Mouse (Mus musculus): ENCODE results near the gene Hnrnpl.

Gene Hnrnpl

DNA sequence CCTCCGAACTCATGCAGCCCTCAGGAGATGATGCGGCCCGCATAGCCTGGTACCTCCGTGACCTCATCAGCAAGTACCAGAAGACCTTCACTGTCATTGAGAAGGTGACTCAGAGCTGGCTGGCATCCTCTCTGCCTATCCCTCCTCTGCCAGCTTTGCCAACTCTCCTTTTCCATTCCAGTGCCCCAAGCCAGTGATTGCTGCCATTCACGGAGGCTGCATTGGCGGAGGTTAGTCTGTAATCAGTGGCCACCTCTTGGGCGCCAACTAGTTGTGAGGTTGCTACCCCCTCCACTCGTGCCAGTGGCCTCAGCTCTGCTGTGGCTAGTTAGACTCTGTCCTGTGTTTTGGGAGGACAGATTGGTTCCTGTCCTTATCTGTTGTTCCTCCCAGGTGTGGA is 21.5 kb downstream of the Hnrnpl start:
- DNase-seq (ENCODE audit: low spot score), result no peak

DNA sequence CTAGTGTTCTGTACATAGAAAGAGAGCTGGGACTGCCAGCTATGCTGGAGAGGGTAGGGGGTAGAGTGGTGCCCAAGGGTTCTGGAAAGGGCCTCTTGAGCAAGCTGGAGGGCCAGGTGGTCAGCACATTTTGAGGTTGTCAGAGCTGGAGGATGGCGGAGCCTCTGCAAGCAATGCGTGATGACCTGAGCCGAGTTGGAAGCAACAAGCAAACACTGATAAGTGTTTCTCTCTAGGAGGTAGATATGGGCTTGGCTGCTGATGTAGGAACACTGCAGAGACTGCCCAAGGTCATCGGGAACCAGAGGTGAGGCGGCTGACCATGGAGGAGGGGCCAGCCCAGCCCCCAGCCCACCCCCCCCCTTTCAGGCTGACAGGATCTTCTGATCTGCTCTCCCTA is 22.6 kb downstream of the Hnrnpl start:
- no peak for DNase-seq (ENCODE audit: low spot score)

GRCm38 (mm10) chr7:28831411-28832125 is 23.2 kb downstream of the Hnrnpl start:
- DNase-seq (ENCODE audit: low spot score), result no peak

GRCm38 (mm10) chr7:28832137-28832536 is 23.8 kb downstream of the Hnrnpl start:
- DNase-seq (ENCODE audit: low spot score), result no peak

- DNase-seq (ENCODE audit: low spot score), result no peak
Observed at GRCm38 (mm10) chr7:28833723-28834347, 25.5 kb downstream of the Hnrnpl start, which contains the start of gene Lgals4. Gene Lgals4 (plus strand): TSS chr7:28833854.

DNA sequence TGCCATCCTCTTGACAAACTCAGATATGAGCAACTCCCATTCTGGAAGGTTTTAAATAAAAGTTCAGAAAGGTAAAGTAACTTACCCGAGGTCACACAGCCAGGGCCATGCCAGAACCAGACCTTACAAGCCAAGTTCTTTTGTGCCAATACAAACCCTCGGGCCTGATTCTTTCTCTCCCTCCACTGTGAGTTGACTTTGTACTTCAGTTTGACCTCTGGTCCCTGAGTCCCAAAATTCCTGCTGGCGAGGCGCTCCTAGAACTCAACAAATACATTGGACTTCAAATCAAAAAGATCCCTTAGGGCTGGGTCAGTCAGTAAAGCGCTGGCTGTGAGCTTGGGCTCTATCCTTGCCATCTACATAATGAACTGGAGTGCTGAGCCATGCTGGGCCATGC is 28.6 kb downstream of the Hnrnpl start:
- DNase-seq (ENCODE audit: low spot score), result no peak

- DNase-seq (ENCODE audit: low spot score), result no peak
Observed at GRCm38 (mm10) chr7:28838331-28838730, 30.0 kb downstream of the Hnrnpl start.

- DNase-seq (ENCODE audit: low spot score), result no peak
Observed at GRCm38 (mm10) chr7:28847273-28847672, 38.9 kb downstream of the Hnrnpl start.

DNA sequence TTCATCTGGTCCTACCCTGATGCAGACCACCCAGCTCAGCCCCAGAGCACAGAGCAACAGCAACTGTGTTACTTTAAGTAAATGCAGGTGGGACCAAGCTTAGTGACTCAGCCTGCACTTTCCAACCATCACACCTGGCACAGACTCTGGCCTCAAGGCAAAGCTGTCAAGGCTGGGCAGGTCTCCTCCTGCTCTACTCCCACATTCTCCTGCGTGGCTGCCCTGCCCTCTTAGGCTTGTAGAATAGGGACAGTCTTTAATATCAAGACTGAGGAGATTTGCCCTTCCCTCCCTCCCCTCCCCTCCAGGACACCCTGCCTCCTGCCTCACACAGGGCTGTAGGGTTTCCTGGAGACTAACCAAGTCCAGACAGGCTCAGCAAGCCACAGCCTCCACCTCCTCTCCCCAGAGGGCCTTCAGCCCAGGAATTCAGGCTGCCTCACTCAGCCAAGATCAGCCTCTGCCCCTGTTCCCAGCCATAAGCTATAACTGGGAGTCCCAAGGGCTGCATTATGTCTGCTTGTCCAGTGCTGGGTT is 41.4 kb downstream of the Hnrnpl start:
- no peak for DNase-seq (ENCODE audit: low spot score)

DNA sequence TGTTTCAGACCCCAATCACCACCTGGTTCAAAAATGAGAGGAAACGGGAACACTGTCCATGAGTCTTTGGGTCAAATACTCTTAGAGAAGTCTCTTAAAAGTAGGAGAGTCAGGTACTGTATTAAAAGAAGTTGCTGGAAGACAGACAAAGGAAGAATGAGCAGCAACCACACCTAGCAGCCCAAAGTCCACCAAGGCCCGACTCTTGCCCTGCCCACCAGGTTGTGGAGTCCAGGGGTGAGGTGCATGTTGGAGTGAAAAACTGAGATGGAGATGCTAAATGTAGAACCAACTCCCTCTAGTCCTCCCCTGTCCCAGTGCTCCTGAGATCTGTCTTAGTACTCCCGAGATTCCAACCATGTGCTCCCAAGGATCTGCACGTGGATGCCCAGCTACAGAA is 42.3 kb downstream of the Hnrnpl start:
- DNase-seq (ENCODE audit: low spot score), result no peak

- no peak for DNase-seq (ENCODE audit: low spot score)
Observed at GRCm38 (mm10) chr7:28859953-28860352, 51.6 kb downstream of the Hnrnpl start.

- no peak for DNase-seq (ENCODE audit: low spot score)
Observed at GRCm38 (mm10) chr7:28860898-28861297, 52.6 kb downstream of the Hnrnpl start.

GRCm38 (mm10) chr7:28862817-28863499 is 54.6 kb downstream of the Hnrnpl start:
- no peak for DNase-seq (ENCODE audit: low spot score)

GRCm38 (mm10) chr7:28863540-28863939 is 55.2 kb downstream of the Hnrnpl start, which contains the start of gene Lgals7:
Gene Lgals7 (plus strand): TSS chr7:28863853.
- DNase-seq (ENCODE audit: low spot score), result no peak

- DNase-seq (ENCODE audit: low spot score), result no peak
Observed at GRCm38 (mm10) chr7:28864288-28864750, 56.0 kb downstream of the Hnrnpl start.

DNA sequence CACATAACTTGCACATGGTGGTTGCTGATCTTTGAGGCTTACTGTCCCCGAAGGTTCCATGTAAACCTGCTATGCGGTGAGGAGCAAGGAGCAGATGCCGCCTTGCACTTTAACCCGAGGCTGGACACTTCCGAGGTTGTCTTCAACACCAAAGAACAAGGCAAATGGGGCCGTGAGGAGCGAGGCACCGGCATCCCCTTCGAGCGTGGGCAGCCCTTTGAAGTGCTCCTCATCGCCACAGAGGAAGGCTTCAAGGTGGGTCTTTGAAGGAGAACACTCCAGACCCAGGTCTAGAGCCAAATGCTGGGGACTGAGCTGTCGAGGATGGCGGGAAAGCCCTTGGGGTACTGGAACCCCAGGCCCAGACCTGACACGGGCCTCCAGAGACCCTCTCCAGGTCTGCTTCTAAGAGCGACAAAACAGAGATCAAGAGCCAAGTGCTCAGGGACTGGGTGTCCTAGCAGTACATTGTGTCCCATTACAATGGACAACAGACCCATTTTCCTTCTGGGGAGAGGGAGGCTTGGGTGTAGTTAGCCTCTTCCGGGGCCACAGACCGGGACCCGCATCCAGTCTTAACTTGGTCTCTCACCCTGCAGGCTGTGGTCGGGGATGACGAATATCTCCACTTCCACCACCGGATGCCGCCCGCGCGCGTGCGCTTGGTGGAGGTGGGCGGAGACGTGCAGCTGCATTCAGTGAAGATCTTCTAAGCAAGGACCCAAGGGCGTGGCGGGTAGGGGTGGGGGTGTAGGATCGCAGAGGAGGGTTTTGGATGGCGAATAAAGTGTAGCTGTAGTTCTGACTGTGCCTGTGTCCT is 57.4 kb downstream of the Hnrnpl start:
- DNase-seq (ENCODE audit: low spot score), result peak; percentile 81

DNA sequence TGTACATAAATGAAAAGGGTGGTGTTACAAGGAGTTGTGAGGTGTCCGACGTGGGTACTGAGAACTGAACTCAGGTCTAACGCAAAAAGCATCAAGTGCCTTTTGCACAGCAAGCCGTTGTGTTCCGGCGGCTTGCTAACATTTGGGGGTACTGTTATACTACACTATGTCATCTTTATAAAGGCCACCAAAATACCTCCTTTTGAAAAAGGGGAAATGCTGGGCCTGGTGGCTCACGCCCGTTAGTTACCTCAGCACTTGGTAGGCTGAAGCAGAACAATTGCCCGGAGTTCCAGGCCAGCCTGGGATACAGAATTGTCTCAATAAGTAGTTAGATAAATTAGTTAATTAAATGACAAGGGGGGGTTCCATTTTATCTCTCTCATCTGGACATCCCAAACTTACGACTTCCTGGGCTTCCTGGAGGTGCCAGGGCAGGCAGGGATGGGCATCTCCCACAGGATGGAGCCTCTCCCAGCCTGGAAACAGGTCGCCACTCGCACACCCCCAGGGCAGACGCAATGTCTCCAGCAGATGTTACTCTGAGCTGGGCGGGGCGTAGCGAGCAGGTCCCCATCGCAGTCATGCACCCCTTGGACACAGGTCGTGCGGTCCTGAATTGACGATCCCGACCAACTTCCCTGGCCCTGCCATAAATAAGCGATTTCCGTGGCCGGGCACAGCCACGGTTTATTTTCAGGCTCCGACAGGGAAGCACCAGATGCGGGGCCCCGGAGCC is 58.6 kb downstream of the Hnrnpl start:
- DNase-seq (ENCODE audit: low spot score), result no peak

DNA sequence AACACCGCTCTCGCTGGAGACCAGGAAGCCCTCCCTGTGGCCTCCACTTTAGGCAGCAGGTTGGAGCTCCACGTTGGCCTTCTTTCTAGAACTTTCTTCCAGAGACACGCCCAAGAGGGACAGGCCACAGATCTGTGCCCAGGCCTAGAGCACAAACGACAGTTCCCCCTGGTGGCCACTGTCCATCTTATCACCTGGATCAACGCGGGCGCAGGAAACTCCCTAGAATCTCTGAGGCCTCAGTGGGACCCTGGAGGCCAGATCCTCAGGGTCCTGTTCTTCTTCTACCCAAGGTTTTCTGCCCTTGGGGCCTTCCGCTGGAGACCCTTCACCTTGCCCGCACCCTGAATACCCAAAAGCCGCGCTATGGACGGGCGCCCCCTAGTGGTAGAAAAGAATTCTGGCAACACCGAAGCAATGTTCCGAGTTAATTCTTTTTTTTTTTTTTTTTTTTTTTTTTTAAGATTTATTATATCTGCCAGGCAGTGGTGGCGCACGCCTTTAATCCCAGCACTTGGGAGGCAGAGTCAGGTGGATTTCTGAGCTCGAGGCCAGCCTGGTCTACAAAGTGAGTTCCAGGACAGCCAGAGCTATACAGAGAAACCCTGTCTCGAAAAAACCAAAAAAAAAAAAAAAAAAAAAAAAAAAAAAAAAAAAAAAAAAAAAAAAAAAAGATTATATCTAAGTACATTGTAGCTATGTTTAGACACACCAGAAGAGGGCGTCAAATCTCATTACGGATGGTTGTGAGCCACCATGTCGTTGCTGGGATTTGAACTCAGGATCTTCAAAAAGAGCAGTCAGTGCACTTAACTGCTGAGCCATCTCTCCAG is 59.4 kb downstream of the Hnrnpl start:
- peak; percentile 80 for DNase-seq (ENCODE audit: low spot score)

DNA sequence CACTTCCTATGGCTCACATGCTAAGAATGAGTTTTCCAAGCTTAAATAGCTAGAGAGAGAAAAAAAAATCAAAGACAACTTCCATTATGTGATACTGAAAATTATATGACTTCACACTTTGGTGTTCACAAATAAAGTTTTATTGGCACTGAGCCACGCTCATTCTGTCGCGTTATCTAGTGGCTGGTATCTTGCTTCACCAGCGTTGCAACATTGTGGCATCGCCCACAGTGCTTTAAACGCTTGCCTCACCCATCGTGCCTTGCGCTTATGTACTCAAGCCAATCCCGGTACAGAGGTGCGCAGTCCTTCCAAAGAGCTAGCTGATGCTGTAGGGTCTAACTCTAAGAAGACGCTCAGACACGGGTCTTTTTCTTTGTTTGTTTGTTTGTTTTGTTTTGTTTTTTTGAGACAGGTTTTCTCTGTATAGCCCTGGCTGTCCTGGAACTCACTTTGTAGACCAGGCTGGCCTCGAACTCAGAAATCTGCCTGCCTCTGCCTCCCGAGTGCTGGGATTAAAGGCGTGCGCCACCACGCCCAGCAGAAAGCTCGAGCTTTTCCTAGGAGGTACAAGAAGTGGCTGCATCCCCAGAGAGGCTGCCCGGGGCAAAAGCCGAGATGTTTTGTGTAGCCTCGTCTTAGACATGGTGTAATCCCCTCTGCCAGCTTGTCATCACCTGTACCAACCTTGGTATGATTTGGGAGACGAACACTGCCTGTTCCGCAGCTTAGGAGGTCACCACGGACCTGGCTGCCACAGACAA is 62.7 kb downstream of the Hnrnpl start:
- DNase-seq (ENCODE audit: low spot score), result no peak

Data from urinary bladder, postnatal 25 days (tissue).